Mouse (Mus musculus): ENCODE measurements at regions not wholly inside any gene's neighbourhood (a gene's known extent, or its start where the extent isn't known, plus 50 kb on each side); places are given as distances from the start of the nearest gene placed in this dataset.

DNA sequence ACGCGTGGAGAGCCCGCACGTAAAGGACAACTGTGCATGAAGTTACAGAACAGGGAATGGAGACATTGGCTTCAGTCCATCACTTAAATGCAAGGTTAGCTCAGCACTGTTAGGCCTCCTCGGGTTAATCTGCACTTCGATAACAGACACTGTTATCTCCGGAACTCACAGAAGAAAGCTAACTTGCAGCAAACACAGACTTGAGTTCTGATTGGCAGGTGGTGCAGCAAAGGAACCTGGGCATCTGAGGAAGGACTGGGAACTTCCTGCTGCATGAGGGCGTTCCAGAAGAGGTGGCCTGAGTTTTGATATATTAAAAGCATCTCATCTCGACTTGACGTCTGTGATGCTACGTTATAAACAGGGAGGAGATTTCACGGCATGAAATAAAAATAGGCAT lies 620.3 kb upstream of the Cdh11 start:
- H3K9ac ChIP-seq: no peak overlapping the region
- H3K27ac ChIP-seq (ENCODE audit: low read depth): peak overlapping the region; percentile 44; the same call in 1 of the 2 replicates
- WGBS: 32% methylated on average over 12 of the region's 12 CpGs
- H3K36me3 ChIP-seq (ENCODE audit: insufficient read depth): no peaks in the 10 kb centered on the region
- H3K4me3 ChIP-seq (ENCODE audit: low read depth, low read length): no peak overlapping the region
- ATAC-seq (ENCODE audit: insufficient read depth) (no peak), DNase-seq (peak; percentile 42)
- no peaks in the 10 kb centered on the region for H3K9me3 ChIP-seq (ENCODE audit: low read depth, low read length)
- no peak for TF ChIP-seq CTCF (IDR thresholded peaks at IDR 0.05; ENCODE audit: low read depth)
- no peak overlapping the region for H3K4me2 ChIP-seq
- peaks cover 9% of the 10 kb centered on the region; the same call in 1 of the 2 replicates for H3K4me1 ChIP-seq (ENCODE audit: insufficient read depth)
- H3K27me3 ChIP-seq (ENCODE audit: insufficient read depth, low read length): no peaks in the 10 kb centered on the region

DNA sequence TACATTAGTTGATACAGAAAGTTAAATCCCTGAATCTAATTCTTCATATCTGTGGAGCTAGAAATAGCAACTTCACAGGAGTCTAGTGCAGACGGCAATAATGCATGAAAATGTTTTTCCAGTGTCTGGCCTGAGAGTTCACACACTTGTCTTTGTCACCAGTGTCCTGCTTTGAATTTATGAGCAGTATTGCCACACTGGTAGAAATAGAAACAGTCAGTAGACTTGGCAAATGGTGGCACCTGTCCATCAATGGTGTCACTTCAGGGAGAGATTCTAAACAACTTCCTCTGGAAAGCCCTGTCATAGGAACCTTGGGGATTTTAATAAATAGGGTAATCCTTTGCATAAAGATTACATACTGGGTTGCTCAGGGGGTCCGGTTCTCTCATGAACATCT lies 621.5 kb upstream of the Cdh11 start:
- DNase-seq (no peak), ATAC-seq (ENCODE audit: insufficient read depth) (no peak)
- no peak for TF ChIP-seq CTCF (IDR thresholded peaks at IDR 0.05; ENCODE audit: low read depth)
- WGBS: 68% methylated on average over 2 of the region's 2 CpGs
- Histone ChIP-seq H3K4me2 (no peak overlapping the region), H3K36me3 (ENCODE audit: insufficient read depth) (no peaks in the 10 kb centered on the region), H3K9ac (no peak overlapping the region), H3K4me3 (ENCODE audit: low read depth, low read length) (no peak overlapping the region), H3K27ac (ENCODE audit: low read depth) (no peak overlapping the region), H3K27me3 (ENCODE audit: insufficient read depth, low read length) (no peaks in the 10 kb centered on the region), H3K9me3 (ENCODE audit: low read depth, low read length) (no peaks in the 10 kb centered on the region), H3K4me1 (ENCODE audit: insufficient read depth) (peaks cover 9% of the 10 kb centered on the region; the same call in 1 of the 2 replicates)

DNA sequence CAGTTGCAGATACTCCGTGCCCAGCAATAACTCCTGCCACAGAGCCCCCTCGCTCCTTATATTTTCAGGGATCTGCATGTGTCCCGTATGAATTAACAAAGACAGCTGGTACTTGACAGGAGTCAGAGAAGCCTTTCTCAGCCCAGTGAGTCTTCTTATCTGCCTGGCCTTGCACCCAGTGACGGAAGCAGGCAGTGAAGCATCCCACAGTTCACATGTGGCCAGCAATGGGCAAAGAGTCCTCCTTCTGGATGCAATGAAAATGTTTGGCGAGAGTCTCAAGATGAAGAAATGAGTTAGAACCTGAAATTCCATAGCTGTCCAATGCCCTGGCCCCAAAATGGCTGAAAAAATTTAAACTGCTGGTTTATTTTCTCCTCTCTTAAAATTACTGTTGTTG lies 622.2 kb upstream of the Cdh11 start:
- H3K36me3 ChIP-seq (ENCODE audit: insufficient read depth): no peaks in the 10 kb centered on the region
- ATAC-seq (ENCODE audit: insufficient read depth): no peak
- no peak overlapping the region for H3K9ac ChIP-seq
- no peak for TF ChIP-seq CTCF (IDR thresholded peaks at IDR 0.05; ENCODE audit: low read depth)
- peak overlapping the region; percentile 32; the same call in 1 of the 2 replicates for H3K27ac ChIP-seq (ENCODE audit: low read depth)
- peaks cover 9% of the 10 kb centered on the region; the same call in 1 of the 2 replicates for H3K4me1 ChIP-seq (ENCODE audit: insufficient read depth)
- no peaks in the 10 kb centered on the region for H3K9me3 ChIP-seq (ENCODE audit: low read depth, low read length)
- no peak overlapping the region for H3K4me2 ChIP-seq
- WGBS: 64% methylated on average over 5 of the region's 5 CpGs
- peak; percentile 23 for DNase-seq
- H3K27me3 ChIP-seq (ENCODE audit: insufficient read depth, low read length): no peaks in the 10 kb centered on the region
- no peak overlapping the region for H3K4me3 ChIP-seq (ENCODE audit: low read depth, low read length)

DNA sequence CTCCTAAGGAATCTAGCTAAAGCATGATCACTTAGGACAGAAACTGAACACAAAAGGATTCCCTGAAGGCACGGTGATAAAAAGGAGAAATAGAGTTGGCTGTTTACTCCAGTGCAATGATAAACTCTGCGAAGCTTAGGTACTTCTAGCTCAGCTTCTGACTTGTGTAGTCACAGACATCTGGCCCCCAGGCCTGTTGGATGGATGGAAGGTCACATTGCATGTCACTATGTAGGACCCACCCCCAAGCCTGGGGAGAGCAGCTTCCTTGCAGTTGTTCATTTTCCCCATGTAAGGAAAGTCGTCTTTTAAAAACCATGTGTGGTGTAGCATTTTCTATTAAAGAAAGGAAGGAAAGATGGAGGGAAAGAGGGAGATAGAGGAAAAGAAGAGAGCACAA lies 623.0 kb upstream of the Cdh11 start:
- TF ChIP-seq CTCF (IDR thresholded peaks at IDR 0.05; ENCODE audit: low read depth): no peak
- Histone ChIP-seq H3K4me3 (ENCODE audit: low read depth, low read length) (no peak overlapping the region), H3K27ac (ENCODE audit: low read depth) (peak overlapping the region; percentile 38), H3K9me3 (ENCODE audit: low read depth, low read length) (no peaks in the 10 kb centered on the region), H3K4me1 (ENCODE audit: insufficient read depth) (peaks cover 9% of the 10 kb centered on the region; the same call in 1 of the 2 replicates), H3K36me3 (ENCODE audit: insufficient read depth) (no peaks in the 10 kb centered on the region), H3K4me2 (no peak overlapping the region), H3K27me3 (ENCODE audit: insufficient read depth, low read length) (no peaks in the 10 kb centered on the region), H3K9ac (no peak overlapping the region)
- 45% methylated on average over 3 of the region's 3 CpGs for WGBS
- DNase-seq (no peak), ATAC-seq (ENCODE audit: insufficient read depth) (no peak)

DNA sequence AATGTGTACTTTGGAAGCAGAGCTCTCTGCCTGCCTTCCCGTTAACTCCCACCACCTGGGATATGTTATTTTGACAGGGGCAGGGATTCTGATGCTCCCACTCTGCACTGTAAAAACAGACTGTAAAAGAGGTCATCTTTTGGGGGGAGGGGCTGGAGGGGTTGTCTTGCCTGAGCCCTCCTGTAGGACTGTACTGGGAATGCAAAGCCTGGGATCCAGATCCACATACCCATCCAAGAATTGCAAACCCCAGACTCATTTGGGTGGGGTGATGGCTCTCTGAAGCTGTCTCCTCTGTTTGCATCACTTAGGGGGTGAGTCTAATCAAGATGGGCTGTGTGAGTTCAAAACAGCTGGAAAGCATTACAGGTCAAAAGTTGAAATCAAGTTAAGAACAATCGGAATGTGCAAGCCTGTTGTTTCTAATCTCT lies 623.7 kb upstream of the Cdh11 start:
- Histone ChIP-seq H3K27me3 (ENCODE audit: insufficient read depth, low read length) (no peaks in the 10 kb centered on the region), H3K36me3 (ENCODE audit: insufficient read depth) (no peaks in the 10 kb centered on the region), H3K9me3 (ENCODE audit: low read depth, low read length) (no peaks in the 10 kb centered on the region), H3K4me3 (ENCODE audit: low read depth, low read length) (no peak overlapping the region), H3K27ac (ENCODE audit: low read depth) (peak overlapping the region; percentile 38; the same call in 1 of the 2 replicates), H3K9ac (no peak overlapping the region), H3K4me1 (ENCODE audit: insufficient read depth) (peaks cover 12% of the 10 kb centered on the region; the same call in 1 of the 2 replicates), H3K4me2 (no peak overlapping the region)
- TF ChIP-seq CTCF (IDR thresholded peaks at IDR 0.05; ENCODE audit: low read depth): 0 out of 2 replicates have a peak, but pooled peaks have one; percentile 5
- WGBS: 21% methylated on average over 2 of the region's 2 CpGs
- peak; percentile 74 for DNase-seq
- ATAC-seq (ENCODE audit: insufficient read depth): peak; percentile 89

DNA sequence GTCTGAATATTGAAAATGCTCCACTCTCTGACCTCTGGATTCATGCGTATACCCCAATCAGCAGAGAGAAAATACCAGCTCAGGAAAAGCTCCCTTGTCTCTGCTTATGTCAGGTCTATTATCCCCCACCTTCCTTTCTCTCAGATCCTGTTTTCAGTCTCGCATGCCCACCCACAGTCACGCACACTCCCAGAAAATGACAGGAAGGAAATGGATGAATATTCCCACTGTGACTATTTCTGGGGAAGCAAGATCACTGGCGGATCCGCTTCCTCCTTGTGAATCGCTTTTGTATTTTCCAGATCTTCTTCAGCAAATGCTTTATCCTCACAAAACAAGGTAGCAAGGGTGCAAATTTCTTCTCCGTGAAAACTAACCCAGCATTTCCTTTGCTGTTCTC lies 627.3 kb upstream of the Cdh11 start:
- no peak for TF ChIP-seq CTCF (IDR thresholded peaks at IDR 0.05; ENCODE audit: low read depth)
- Histone ChIP-seq H3K9ac (no peak overlapping the region), H3K4me3 (ENCODE audit: low read depth, low read length) (no peak overlapping the region), H3K27me3 (ENCODE audit: insufficient read depth, low read length) (no peaks in the 10 kb centered on the region), H3K36me3 (ENCODE audit: insufficient read depth) (no peaks in the 10 kb centered on the region), H3K27ac (ENCODE audit: low read depth) (no peak overlapping the region), H3K4me2 (no peak overlapping the region), H3K9me3 (ENCODE audit: low read depth, low read length) (no peaks in the 10 kb centered on the region), H3K4me1 (ENCODE audit: insufficient read depth) (peaks cover 10% of the 10 kb centered on the region; the same call in 1 of the 2 replicates)
- no peak for ATAC-seq (ENCODE audit: insufficient read depth)
- DNase-seq: no peak
- WGBS: 62% methylated on average over 7 of the region's 7 CpGs

DNA sequence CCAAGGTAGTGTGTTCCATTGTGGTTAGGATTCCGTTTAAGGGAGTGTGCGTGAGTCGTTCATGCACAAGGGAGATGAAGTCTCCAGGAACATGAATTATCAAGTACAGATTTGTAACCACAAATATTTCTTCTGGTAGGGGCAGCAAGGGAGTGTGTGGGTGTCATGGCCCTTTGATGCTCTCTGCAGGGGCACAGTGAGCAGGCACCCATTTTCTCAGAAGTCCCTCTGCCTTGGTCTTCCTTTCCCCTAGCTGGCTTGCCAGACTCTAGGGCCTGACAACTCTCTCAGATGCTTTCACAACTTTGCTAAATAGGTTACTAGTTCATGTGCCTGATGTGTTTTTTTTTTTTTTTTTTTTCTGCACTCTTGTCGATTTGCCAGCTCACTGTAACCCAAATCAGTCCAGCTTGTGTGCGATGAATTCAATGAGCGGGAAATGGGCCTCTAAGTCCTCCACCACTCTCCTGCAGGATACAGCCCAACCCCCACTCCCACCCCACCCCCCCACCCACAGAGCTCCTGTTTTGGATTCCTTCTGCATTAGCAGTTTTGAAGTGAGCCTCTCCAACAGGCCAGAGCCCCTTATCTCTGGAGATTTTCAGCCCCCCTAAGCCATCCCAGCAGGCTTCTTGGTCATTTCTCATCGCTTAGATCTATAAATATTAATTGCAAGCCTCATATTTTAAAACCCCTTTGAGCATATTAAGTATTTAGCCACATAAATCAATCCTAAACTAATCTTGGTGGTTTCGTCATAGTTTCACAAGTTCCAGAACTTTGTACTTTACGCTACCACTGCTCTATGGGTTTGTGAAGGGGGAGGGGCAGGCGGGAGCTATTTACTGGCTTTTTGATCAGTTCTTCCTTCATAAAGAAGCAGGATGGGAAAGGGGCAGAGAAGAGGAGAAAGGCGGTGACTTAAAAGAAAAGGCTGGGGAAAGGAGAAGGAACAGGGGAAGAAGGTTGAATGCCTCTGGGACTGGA lies 628.4 kb upstream of the Cdh11 start:
- Histone ChIP-seq H3K27me3 (ENCODE audit: insufficient read depth, low read length) (no peaks in the 10 kb centered on the region), H3K4me1 (ENCODE audit: insufficient read depth) (peaks cover 9% of the 10 kb centered on the region; the same call in 1 of the 2 replicates), H3K9ac (no peak overlapping the region), H3K4me2 (no peak overlapping the region), H3K36me3 (ENCODE audit: insufficient read depth) (no peaks in the 10 kb centered on the region), H3K27ac (ENCODE audit: low read depth) (peak overlapping the region; percentile 66), H3K9me3 (ENCODE audit: low read depth, low read length) (no peaks in the 10 kb centered on the region), H3K4me3 (ENCODE audit: low read depth, low read length) (no peak overlapping the region)
- WGBS: 44% methylated on average over 11 of the region's 11 CpGs
- DNase-seq: peak; percentile 75
- ATAC-seq (ENCODE audit: insufficient read depth): peak; percentile 28; the same call in 1 of the 2 replicates
- TF ChIP-seq CTCF (IDR thresholded peaks at IDR 0.05; ENCODE audit: low read depth): no peak
